Mouse (Mus musculus) left cerebral cortex, adult 9 months (tissue): ENCODE results near the gene Slc8b1.

ENCODE experiments used
- DNase-seq, 2 experiments: peaks; one replicate each; pipeline ENCODE4 v3.0.0; 2022; ENCODE audit warnings: low spot score in 2 of 2

Slc8b1 gene

DNA sequence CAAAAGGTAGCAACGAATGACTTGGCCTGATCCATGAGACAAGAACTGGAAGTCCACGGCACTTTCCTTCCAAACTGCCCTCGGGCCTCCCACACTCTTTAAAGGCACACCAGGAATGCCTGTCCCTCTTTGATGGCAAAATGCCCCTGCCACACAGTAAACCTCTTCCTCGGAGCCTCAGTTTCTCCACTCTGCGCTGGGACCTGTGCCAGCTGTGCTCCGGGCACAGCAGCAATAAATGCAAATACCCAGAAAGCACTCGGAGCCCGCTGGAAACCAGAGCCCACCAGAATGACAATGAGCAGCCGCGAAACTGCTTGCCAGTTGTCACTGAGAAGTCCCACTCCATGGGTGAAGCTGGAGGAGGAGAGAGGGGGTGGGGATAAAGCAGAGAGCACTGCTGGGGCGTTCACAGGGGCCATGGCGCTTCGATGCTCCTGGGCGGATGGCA is 56.8 kb downstream of the Slc8b1 start:
- DNase-seq: no peak

DNA sequence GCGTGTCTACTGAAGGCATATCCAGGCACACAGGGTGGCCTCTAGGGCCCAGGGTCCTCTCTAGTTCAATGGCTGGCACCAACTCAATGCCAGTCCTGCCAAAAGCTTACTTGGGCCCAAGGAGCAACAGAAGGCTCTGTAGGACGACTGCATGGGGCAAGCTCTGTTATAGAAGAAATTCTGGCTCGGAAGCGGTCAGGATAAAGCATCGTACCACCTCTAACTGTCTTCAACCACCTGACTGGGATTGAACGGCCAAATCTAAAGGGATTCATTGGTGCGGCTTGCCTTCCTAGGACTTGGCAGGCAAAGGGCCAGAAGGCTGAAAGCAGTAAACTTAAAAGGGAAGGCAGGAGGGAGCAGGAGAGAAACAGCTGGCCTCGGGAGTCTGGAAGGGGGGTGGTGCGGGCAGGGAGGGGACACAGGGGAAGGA is 57.4 kb downstream of the Slc8b1 start:
- DNase-seq: no peak

DNA sequence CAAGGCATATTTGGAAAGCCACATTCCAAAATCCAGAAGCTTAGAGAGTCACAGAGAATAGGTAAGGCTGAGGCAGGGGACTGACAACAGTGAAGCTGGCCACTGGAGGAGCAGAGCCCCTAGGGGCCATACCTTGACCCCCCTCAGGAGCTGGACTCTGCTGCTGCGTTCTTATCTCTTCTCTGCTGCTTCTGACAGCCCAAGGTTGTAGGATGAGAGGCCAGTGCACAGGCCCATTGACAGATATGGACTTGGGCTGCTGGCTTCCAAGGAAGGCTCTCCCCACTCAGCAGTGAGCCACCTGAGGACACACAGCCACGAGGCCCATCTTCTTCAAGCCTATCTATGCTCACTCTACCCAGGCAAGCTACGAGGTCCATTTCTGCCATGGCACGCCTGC is 58.0 kb downstream of the Slc8b1 start:
- no peak for DNase-seq

DNA sequence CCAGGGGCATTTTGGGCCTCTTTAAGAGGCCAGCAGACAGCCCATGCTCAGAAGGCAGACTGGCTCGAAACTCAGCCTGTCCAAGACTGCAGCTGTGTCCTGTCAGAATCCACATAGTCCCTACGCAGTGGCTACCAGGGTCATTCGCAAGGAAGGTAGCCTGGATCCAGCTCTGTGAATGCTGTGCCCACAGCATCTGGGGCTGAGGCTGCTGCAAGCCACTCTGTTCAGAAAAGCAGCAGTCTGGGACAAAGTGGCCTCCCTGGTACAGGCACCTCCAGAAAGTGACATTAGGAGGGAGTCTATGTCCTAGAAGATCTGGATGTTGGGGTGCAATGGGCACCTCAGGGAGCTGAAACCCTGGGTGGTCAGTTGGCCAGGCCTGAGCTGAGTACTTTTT is 58.8 kb downstream of the Slc8b1 start:
- DNase-seq: no peak

DNA sequence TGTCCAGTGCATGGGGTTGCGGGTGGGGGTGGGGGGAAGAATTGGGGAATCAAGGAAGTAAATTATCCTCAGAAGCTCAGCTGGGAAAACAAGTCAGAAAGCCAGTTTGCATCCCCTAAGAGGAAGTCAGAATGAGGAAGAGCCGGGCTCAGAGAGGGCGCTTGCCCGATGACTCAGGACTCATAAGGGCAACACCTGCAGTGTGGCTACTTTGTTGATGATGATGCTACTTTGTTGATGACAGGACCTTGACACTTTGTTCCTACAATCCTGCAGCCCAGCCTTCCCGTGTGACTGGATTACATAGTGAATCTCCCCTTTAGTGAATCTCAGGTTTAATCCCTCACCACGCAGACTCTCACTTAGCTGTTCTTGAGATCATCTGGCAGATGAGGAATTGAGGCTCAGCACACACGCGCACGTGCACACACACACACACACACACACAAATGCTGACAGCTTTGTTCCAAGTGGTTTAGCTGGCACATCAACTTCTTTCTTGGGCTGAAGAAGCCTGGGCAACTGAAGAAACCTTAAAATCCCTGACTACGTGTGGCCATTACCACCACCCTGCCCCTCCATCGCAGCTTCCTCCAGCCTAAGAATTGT is 59.4 kb downstream of the Slc8b1 start:
- no peak for DNase-seq

DNA sequence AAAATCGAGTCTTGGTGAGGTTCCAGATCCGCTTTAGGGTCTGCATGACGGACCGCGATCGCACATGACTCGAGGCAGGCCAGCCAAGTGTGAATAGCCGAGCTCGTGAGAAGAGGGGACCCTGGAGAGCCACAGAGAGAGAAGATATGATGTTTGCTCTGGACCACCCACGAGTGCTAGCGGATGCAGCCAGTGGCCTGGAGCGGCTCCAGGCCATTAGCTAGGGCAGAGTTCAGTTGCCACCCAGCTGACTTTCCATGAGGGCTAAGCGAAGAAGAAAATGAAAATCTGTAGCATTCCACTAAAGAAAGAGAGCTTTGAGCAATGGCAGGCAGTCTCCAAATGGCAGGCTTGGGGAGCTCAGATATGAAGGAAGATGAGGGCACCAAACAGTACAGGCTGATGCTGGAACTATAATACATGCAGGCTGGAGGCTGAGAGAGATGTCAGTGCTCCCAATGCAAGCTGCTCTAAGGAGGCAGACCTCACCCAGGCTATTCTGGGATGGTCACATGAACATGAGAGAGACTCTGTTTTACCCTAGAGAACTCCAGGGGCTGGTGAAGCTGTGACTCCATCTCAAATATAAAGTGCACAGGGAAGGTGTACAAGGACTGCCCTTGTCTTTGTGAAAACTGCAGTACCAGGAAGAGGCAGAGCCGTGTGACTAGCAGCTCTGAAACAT is 60.2 kb downstream of the Slc8b1 start:
- no peak for DNase-seq

DNA sequence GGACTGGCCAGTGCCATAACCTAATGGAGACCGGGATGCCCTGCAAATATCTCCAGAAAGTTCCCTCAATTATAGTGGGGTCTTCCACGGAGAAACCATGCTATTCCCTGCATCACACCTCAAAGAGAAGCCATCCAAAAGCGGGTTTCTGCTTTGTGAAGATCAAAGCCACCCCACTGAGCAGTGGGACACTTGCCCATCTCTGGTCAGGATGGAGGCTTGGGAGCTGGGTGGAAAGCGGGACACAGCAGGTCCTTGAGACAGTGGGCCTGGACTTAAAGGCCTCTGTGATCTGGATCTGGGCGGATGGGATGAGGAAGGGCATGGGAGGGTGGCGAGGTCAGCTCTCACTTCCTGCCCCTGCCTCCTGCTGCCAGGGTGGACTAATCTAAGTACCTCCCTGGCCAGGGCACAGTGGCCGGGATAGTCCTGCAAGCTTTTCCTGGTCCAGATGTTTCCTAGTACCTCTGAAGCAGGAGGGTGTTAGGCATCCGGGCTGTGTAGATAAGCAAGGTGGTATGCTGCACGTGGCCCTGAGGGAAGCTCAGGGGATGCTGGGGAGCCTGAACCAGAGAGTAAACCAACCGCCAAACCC is 63.6 kb downstream of the Slc8b1 start:
- DNase-seq: no peak

DNA sequence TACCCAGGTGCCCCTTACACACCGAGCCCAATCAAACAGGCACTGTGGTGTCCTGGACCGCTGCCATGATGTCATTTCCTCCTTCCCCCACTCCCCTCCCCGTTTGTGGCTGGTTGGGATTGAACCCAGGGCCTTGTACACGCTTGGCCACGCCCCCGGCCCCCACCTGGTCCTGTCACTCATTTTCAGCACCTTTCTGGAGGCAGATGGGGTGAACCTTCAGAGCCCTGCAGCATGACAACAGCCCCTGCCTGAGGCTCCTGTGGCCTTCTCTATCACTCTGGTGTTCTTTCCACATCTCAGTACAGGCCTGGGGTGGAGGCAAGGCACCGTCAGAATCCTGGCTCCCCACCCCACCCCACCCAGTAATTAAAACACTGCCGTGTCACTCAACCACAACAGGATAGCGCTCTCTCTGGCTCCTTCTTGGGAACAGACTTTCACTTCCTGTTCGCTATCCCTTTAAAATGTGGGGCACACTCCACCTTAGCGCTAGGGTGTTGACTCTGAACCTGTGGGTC is 65.9 kb downstream of the Slc8b1 start:
- DNase-seq: no peak

DNA sequence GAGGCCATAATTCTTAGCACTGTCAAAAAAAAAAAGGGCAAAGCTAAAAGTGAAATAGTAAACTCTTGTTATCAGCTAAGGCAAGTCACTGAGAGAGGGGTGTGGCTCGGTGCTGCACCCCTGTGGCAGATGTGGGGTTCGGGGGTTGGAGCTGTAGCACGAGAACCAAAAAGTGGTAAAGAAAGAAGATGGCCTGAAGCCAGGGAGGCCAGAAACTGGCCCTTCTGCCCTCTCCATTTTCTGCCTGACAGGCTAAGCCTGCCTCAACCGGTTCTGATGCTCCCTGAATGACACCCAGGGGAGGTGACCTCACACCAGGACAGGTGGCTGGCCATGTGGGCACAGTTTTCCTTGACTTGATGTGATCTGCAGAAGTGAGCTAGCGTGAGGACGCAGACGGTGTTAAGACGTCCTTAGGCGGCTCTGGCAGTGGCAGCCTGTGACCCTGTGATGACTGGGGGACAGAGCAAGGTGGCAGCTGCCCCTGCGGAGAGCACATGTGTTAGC is 67.0 kb downstream of the Slc8b1 start:
- no peak for DNase-seq

DNA sequence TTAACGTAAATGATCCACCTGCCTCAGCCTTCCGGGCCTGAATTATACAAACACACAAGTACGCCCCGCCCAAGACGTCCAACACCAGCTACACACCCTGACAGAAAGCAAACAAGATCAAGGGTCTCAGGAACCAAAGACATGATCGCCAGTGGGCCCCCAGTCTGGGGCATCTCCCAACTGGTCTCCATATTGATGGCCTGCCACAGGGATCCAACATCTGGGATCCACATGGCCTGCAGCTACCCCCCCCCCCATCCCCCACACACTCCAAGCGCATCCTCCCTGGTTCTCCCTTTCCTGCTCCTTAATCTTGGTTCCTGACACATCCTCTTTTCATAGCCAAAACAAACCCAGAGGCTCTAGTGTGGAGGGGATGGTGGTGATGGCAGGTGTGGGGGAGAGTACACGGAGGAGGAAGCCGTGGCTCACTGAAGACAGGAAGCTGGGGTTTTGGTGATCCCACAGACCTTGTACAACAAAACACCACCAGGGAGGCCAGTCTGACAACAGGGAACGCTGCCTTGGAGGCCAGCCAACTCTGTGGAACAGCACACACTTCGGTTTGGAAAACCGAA is 67.6 kb downstream of the Slc8b1 start:
- no peak for DNase-seq

DNA sequence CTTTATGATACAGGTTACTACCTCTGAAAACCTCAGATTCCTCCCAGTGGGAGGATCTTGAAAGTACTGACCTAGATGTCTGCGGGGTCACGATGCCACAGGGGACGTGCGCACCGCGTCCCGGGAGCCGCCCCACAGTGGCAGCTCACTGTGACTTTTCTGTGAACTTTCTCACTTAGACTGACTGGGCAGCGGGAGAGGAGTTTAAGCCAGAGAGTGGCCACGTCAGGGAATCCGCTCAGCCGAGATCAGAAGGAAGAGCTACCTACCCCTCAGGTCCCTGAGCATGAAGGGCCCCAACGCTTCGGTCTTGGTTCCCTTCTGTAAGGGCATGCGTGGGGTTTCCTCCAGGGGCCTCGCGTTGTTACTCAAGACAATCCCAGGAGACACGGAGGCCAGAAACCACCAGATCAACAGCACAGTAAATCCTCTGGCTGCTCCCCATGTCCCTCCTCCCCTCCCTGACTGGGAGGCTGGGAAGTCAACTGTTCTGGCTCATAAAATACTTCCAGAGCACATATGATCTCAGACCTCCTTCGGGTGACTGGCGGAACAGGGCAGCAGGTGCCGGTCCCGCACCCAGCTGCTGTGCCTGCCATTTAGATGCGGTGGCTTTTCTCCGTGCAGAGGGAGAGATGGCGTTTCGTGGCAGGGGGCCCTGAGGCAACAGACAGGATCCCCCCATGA is 68.4 kb downstream of the Slc8b1 start:
- DNase-seq: no peak

DNA sequence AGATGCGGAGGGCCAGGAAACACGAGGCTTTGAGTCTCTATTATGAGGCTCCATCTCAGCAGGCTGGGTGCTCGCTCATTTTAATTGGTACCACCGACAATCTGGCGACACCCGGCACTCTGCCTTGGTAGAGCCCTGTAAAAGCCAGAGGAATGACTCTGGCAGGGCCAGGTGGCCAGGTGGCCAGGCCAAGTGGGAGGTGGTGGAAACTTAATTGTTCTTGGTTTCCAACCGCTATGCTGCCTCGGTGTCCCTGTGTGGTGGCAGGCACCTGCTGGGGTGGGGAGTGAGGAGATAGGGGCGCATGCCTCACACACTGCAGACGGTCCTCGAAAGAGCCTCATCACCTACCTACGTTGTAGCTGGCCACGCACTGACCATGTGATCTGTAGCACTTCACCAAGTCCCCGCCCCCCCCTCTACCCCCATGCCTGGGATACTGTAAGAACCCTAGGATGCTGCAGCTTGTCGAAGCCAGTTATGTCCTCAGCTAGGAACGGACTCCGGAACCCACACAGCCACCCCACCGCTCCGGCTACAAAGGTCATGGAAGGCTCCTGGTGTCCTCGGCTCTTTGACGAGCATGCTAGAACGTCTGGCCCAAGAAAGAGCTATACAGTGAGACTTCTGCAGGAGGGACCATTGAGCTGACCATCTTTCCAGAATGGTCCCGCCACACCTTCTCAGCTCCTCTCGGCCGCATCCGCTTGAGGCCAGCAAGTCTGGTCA is 69.1 kb downstream of the Slc8b1 start:
- DNase-seq: no peak

DNA sequence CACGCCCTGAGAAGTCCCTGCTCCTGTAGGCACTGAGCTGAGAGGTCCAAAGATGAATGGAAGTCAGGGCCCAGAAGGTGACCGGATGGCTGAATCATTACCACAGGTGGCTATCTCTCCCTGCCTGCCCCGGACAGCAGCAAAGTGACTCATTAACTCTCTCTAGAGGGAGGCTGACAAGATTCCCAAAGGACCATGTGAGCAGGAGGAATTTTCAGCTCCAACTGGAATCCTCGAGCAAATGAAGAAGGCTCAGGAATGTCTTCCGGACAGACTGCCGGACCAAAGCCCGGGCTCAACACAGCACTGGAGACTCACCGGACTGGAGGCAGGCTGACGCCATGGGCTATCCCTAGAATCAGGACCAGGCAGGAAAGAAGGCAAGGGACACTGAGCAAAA is 71.0 kb downstream of the Slc8b1 start:
- DNase-seq: no peak

DNA sequence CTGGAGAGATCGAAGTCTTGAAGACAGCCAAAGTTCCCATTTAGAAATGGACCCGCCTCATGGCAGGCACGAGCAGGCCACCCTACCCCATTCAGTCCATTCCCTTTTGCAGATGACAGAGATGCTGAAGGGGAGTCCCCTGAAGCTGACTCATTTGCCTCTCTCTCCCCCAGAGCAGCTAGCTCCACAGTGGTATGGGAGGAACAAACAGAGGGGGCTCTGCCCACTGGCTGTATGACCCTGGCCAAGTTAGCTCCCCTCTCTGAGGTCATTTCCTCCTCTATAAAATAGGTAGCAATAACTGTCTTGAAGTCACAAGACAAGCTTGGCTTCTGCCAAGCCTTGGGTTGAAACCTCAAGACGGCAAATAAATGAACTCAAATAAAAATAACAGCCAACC is 72.5 kb downstream of the Slc8b1 start:
- no peak for DNase-seq
